Mouse (Mus musculus) myocyte (in vitro differentiated cells): ENCODE results near the gene Entpd1. TPM values are rescaled to one million over a fixed set of nuclear protein-coding genes. Genes with fewer than 3 reads are reported as not detected.

Experiments
- H3K27me3 ChIP-seq: one replicate; pipeline ENCODE4 v1.6.1; 2011; ENCODE audit not compliant: control insufficient read depth, insufficient read depth, insufficient read length
- H3K36me3 ChIP-seq: one replicate; pipeline ENCODE4 v1.6.1; 2011; ENCODE audit not compliant: control insufficient read depth, insufficient read depth
- H3K4me2 ChIP-seq: one replicate; pipeline ENCODE4 v1.6.1; 2011; ENCODE audit warnings: low read depth, control low read depth
- H3K4me3 ChIP-seq: one replicate; pipeline ENCODE4 v1.5.1; 2011; ENCODE audit warnings: mild to moderate bottlenecking, control low read depth, moderate library complexity
- H3K79me2 ChIP-seq: one replicate; pipeline ENCODE4 v1.6.1; 2011; ENCODE audit not compliant: control insufficient read depth, insufficient read depth
- H3ac ChIP-seq: one replicate; pipeline ENCODE4 v1.6.1; 2011; ENCODE audit not compliant: control insufficient read depth, insufficient read length
- CEBPB ChIP-seq: IDR thresholded peaks from 2 replicates; pipeline ENCODE4 v1.6.1; 2011; ENCODE audit warnings: mild to moderate bottlenecking, moderate library complexity; ENCODE audit not compliant: poor library complexity, insufficient read depth, severe bottlenecking
- E2F4 ChIP-seq: IDR thresholded peaks from one replicate; pipeline ENCODE4 v1.6.1; 2011; ENCODE audit warnings: mild to moderate bottlenecking, control low read depth, moderate library complexity; ENCODE audit not compliant: insufficient read depth
- MAX ChIP-seq: IDR thresholded peaks from one replicate; pipeline ENCODE4 v1.6.1; 2011; ENCODE audit warnings: low read depth, mild to moderate bottlenecking, control low read depth
- MYOD1 ChIP-seq, 3 experiments: IDR thresholded peaks; one replicate each; pipeline ENCODE4 v1.6.1; 2011; ENCODE audit warnings: control low read depth in 2 of 3, low read depth in 2 of 3, mild to moderate bottlenecking in 2 of 3, moderate library complexity in 1 of 3; ENCODE audit not compliant: insufficient read length in 2 of 3, control insufficient read depth in 1 of 3
- MYOG ChIP-seq, 3 experiments: IDR thresholded peaks; one replicate each; pipeline ENCODE4 v1.6.1; 2011; ENCODE audit warnings: control low read depth in 2 of 3, low read depth in 2 of 3, mild to moderate bottlenecking in 2 of 3; ENCODE audit not compliant: insufficient read length in 2 of 3, control insufficient read depth in 1 of 3, insufficient read depth in 1 of 3
- POLR2A ChIP-seq: IDR thresholded peaks from one replicate; pipeline ENCODE4 v1.6.1; 2011; ENCODE audit warnings: low read depth, mild to moderate bottlenecking, control low read depth, moderate library complexity; ENCODE audit not compliant: insufficient read length
- POLR2AphosphoS2 ChIP-seq: IDR thresholded peaks from one replicate; pipeline ENCODE4 v1.6.1; 2011; ENCODE audit warnings: low read depth, control low read depth; ENCODE audit not compliant: insufficient read length
- REST ChIP-seq: IDR thresholded peaks from one replicate; pipeline ENCODE4 v1.6.1; 2011; ENCODE audit warnings: mild to moderate bottlenecking, control low read depth, moderate library complexity; ENCODE audit not compliant: insufficient read depth, insufficient read length
- SRF ChIP-seq: IDR thresholded peaks from one replicate; pipeline ENCODE4 v1.6.1; 2011; ENCODE audit warnings: low read depth; ENCODE audit not compliant: control insufficient read depth, insufficient read length
- TCF12 ChIP-seq: IDR thresholded peaks from one replicate; pipeline ENCODE4 v1.6.1; 2011; ENCODE audit warnings: mild to moderate bottlenecking, control low read depth; ENCODE audit not compliant: poor library complexity, insufficient read depth, severe bottlenecking
- TCF3 ChIP-seq: IDR thresholded peaks from one replicate; pipeline ENCODE4 v1.6.1; 2011; ENCODE audit warnings: low read depth, control low read depth; ENCODE audit not compliant: insufficient read length
- USF1 ChIP-seq: IDR thresholded peaks from one replicate; pipeline ENCODE4 v1.6.1; 2011; ENCODE audit warnings: low read depth, mild to moderate bottlenecking, control low read depth, moderate library complexity
- polyA plus RNA-seq: library from polyadenylated mRNA; unstranded; fragments of >200 nt; fragmentation: generic; extraction: Trizol; gene quantifications from one replicate; pipeline ENCODE4 v1.2.1, GENCODE M21; 2012; ENCODE audit warnings: missing spikeins

The Entpd1 gene
- 0.07 TPM for polyA plus RNA-seq

DNA sequence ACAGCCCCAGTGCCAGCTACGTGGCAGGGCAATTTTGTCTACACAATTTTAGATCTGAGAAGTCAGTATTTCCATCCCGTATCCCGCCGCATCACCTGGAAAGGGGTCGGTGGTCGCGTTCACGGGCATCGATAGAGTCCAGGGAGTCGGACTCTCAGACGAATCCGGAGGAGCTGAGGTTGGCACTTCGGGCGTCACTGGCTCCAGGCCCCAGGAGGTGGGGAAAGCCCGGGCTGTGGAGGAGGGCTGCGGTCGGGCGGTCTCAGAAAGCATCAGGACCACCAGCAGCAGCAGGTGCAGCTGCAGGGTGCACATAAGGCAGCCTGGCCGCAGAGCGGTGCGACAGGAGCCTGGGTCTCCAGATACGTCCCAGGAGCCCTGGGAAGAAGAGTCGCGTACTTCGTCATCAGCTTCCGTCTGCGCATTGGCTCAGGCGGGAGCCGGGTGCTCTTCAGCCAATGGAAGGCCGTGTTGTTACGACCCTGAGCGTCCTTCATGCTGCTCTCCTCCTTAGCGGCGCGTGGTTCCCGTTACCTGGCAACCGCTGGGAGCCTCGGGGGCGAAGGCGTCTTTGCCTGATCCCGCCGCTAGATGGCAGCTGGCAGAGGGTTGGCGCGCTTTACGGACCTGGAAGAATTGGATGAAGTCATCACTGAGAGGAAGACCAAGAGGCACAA lies at the start of gene Entpd1, which contains the start of gene Tctn3:
Entpd1 (plus strand) TSS at position 537 of the 677 bp plus-strand sequence.
Tctn3 (minus strand) TSS at position 404 of the 677 bp plus-strand sequence.
- Histone ChIP-seq H3K4me2 (peak within 1 kb of the TSS; percentile 84), H3K79me2 (no peaks in the 10 kb centered on the region), H3K36me3 (peaks cover 12% of the 10 kb centered on the region), H3ac (peak within 1 kb of the TSS; percentile 24), H3K4me3 (peak within 1 kb of the TSS; percentile 47), H3K27me3 (no peaks in the 10 kb centered on the region)
- no peak for TF ChIP-seq MAX
- TF ChIP-seq SRF = peak; percentile 79
- no peak for TF ChIP-seq CEBPB
- TF ChIP-seq USF1 = no peak
- TF ChIP-seq POLR2A = peak; percentile 65
- peak in 2 of 3 experiments; percentile 15 to 37 for TF ChIP-seq MYOD1 (IDR thresholded peaks at IDR 0.05; ENCODE audit: control insufficient read depth in 1 of 3, insufficient read length in 2 of 3, low read depth in 2 of 3)
- no peak for TF ChIP-seq TCF3
- no peak for TF ChIP-seq TCF12
- TF ChIP-seq E2F4 = peak; percentile 64
- no peak for TF ChIP-seq REST
- peak in 2 of 3 experiments; percentile 9 to 17 for TF ChIP-seq MYOG (IDR thresholded peaks at IDR 0.05; ENCODE audit: control insufficient read depth in 1 of 3, insufficient read depth in 1 of 3, insufficient read length in 2 of 3, low read depth in 2 of 3)
- peak; percentile 71 for TF ChIP-seq POLR2AphosphoS2

- TF ChIP-seq POLR2A (no peak), E2F4 (no peak), MAX (no peak), TCF3 (no peak), MYOG (IDR thresholded peaks at IDR 0.05; ENCODE audit: control insufficient read depth in 1 of 3, insufficient read depth in 1 of 3, insufficient read length in 2 of 3, low read depth in 2 of 3) (no peak), CEBPB (no peak), SRF (no peak), USF1 (no peak), POLR2AphosphoS2 (no peak), REST (no peak), MYOD1 (IDR thresholded peaks at IDR 0.05; ENCODE audit: control insufficient read depth in 1 of 3, insufficient read length in 2 of 3, low read depth in 2 of 3) (no peak), TCF12 (no peak)
- Histone ChIP-seq H3K27me3 (no peaks in the 10 kb centered on the region), H3K4me2 (no peak overlapping the region), H3K36me3 (peaks cover 41% of the 10 kb centered on the region), H3K4me3 (no peak overlapping the region), H3ac (no peak overlapping the region), H3K79me2 (no peaks in the 10 kb centered on the region)
Observed at GRCm38 (mm10) chr19:40563880-40564645, 48.1 kb upstream of the Entpd1 start.

DNA sequence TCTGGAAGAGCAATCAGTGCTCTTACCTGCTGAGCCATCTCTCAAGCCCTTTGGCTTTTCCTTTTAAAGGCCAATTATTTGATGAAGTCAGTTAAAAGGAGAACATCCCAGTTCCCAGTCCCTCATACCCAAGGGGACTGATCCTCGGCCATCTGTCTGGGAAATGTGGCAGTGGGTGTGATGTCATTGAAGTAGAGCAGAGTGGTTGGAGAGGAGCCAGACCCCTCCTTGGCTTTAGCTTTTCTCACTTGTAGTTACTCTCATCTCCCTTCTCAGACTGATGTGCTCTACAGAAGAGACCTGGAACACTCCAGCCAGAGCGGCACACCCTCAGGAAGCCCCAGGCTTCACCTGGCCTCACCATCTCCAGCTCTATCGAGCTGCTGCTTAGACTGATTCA lies 44.5 kb upstream of the Entpd1 start:
- H3K4me3 ChIP-seq = no peak overlapping the region
- no peaks in the 10 kb centered on the region for H3K27me3 ChIP-seq
- no peaks in the 10 kb centered on the region for H3K79me2 ChIP-seq
- H3ac ChIP-seq = no peak overlapping the region
- peaks cover 71% of the 10 kb centered on the region for H3K36me3 ChIP-seq
- TF ChIP-seq POLR2AphosphoS2 = no peak
- TF ChIP-seq SRF = no peak
- no peak for TF ChIP-seq E2F4
- no peak for TF ChIP-seq USF1
- no peak for TF ChIP-seq TCF12
- TF ChIP-seq POLR2A = no peak
- TF ChIP-seq CEBPB = no peak
- no peak for TF ChIP-seq TCF3
- TF ChIP-seq MYOD1 (IDR thresholded peaks at IDR 0.05; ENCODE audit: control insufficient read depth in 1 of 3, insufficient read length in 2 of 3, low read depth in 2 of 3) = no peak
- no peak for TF ChIP-seq REST
- no peak for TF ChIP-seq MYOG (IDR thresholded peaks at IDR 0.05; ENCODE audit: control insufficient read depth in 1 of 3, insufficient read depth in 1 of 3, insufficient read length in 2 of 3, low read depth in 2 of 3)
- TF ChIP-seq MAX = no peak
- no peak overlapping the region for H3K4me2 ChIP-seq

GRCm38 (mm10) chr19:40570726-40571125 lies 41.4 kb upstream of the Entpd1 start:
- H3K27me3 ChIP-seq = no peaks in the 10 kb centered on the region
- H3K79me2 ChIP-seq = no peaks in the 10 kb centered on the region
- peaks cover 85% of the 10 kb centered on the region for H3K36me3 ChIP-seq
- TF ChIP-seq POLR2A = no peak
- no peak for TF ChIP-seq CEBPB
- TF ChIP-seq TCF12 = no peak
- no peak for TF ChIP-seq SRF
- TF ChIP-seq REST = no peak
- TF ChIP-seq POLR2AphosphoS2 = no peak
- no peak for TF ChIP-seq USF1
- no peak for TF ChIP-seq MYOG (IDR thresholded peaks at IDR 0.05; ENCODE audit: control insufficient read depth in 1 of 3, insufficient read depth in 1 of 3, insufficient read length in 2 of 3, low read depth in 2 of 3)
- no peak for TF ChIP-seq MAX
- H3K4me3 ChIP-seq = no peak overlapping the region
- no peak overlapping the region for H3K4me2 ChIP-seq
- H3ac ChIP-seq = no peak overlapping the region
